Mouse (Mus musculus) cerebral cortex, adult 2 months (tissue): Measurements from ENCODE around the gene Psme4.

Experiments used
- WGBS: fragments of 180-500 bp; shearing (Covaris S2); methylation state at CpG from one replicate; pipeline ENCODE4 v1.1.7; 2018; 5-methylcytosine and 5-hydroxymethylcytosine counted together

Gene Psme4

GRCm38 (mm10) chr11:30793753-30794152 is 22.2 kb downstream of the Psme4 start:
- WGBS: 98% methylated on average over 1 of the region's 1 CpGs

- 85% methylated on average over 2 of the region's 2 CpGs for WGBS
Measured at GRCm38 (mm10) chr11:30797236-30797635, 25.7 kb downstream of the Psme4 start.

DNA sequence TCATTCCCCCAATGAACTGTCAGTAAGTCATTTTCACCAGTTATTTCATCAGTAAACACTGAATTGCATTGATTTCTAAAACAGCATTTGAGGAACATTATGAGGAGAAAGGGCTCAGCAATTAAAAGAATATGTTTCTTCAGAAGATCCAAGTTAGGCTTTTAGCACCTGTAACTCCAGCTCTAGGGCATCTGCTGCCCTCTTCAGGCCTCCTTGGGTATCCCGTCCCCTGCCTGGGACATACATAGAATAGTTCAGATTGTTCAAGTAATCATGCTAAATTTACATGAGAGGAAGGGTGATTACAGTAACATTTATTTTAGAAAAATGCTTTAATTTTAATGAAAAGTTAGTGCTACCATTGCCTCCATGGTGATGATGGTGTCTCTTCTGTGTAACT is 28.0 kb downstream of the Psme4 start:
- WGBS: 84% methylated on average over 1 of the region's 1 CpGs

GRCm38 (mm10) chr11:30802421-30802820 is 30.9 kb downstream of the Psme4 start:
- WGBS: 94% methylated on average over 1 of the region's 1 CpGs

DNA sequence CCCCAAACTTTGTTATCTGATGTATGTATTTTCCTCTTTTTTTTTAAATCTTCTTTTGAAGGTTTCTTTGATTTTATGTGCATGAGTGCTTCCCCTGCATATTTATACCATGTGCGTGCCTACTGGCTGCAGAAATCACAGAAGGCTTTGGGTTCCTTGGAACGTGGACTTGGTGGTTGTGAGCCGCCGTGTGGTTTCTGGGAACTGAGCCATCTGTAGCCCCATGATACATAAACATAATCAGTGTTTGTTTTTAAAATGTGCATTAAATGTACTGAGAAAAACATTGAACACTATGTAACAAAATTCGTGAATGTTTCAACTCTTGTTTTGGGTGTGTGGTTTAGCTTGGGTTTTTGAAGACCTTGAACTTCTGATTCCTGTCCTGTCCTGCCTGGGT is 49.6 kb downstream of the Psme4 start:
- WGBS: 34% methylated on average over 5 of the region's 5 CpGs

GRCm38 (mm10) chr11:30838793-30839192 is 67.3 kb downstream of the Psme4 start:
- 97% methylated on average over 2 of the region's 2 CpGs for WGBS

GRCm38 (mm10) chr11:30844355-30844754 is 72.8 kb downstream of the Psme4 start:
- 91% methylated on average over 1 of the region's 1 CpGs for WGBS

DNA sequence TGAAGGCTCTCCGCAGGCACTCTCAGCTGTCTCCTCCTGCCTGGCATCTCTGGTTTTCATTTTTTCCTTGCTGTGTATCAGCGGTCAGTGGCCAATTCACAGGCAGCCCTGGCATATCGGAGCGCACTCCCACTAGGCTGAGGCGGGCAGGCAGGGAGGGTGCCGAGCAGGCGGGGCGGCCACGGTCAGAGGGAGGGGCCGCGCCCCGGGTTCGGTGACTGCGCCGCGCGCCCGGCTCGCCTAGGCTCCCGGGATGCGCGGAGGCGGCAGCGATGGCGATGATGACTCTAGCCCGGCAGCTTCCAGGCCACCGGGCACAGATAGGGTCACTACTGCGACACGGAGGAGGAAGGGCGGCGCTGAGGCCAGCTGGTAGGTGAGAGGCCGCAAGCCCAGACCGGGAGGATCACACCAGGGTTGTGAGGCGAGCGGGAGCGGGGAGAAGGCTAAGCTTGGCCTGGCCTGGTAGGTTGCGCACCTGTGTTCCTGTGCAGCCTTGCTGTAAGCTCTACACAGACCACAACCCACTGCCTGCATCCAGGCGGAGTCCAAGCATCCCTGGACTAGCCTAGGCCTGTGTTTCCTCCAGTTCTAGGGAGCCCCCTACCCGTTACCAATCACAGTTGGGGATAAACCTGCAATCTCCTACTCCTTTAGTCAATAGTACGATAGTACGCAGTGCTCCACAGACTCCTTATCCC is 113.8 kb downstream of the Psme4 start, which contains the start of the genes Gpr75 and Asb3:
Gene Gpr75 (plus strand): TSS at position 188 of the 701 bp plus-strand sequence.
Gene Asb3 (plus strand): TSS at position 246 of the 701 bp plus-strand sequence.
- 3% methylated on average over 41 of the region's 41 CpGs for WGBS

GRCm38 (mm10) chr11:30888153-30888552 is 116.6 kb downstream of the Psme4 start:
- WGBS: 92% methylated on average over 2 of the region's 2 CpGs

- WGBS: 91% methylated on average over 1 of the region's 1 CpGs
Measured at GRCm38 (mm10) chr11:30896201-30896600, 124.7 kb downstream of the Psme4 start.

GRCm38 (mm10) chr11:30912311-30912710 is 140.8 kb downstream of the Psme4 start:
- 95% methylated on average over 3 of the region's 3 CpGs for WGBS

DNA sequence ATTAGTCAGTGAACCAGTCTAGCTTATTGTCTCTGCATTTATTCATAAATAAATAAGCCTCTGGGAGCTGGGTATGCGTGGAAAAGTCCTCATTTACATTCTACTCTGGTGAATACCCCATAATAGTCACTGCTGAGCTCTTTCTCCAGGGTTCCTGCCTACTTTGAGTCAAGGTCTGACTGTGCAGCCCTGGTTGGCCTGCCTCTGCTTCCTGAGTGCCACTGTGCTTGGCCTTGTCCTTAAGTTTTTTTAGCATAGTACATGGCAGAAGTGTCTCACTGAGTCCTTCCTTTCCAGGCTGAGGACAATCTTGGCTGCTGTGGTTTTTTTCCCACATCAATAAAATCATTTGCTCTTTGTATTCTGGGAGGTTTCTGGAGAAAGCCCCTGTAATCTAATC is 149.1 kb downstream of the Psme4 start:
- WGBS: 65% methylated on average over 1 of the region's 1 CpGs

GRCm38 (mm10) chr11:30923283-30923682 is 151.8 kb downstream of the Psme4 start:
- WGBS: 96% methylated on average over 3 of the region's 3 CpGs

DNA sequence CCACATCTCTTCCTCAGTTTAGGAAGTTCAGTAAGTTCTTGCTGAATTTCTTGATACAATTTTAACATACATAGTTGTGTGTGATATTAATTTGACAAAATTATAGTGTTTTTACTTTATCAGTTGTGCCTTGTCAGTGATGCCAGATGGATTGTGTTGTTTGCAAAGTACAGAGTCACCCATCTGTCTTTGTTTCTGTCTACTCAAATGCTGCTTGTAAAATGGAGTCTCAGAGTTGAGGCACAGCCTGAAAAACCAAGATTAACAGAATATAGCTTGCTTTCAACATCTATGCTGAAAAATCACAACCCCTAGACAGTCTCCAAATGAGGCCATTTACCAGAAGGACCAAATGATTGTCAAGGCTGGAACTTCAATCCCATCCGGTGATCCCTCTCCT is 157.0 kb downstream of the Psme4 start:
- whole genome bisulfite sequencing: 92% methylated on average over 1 of the region's 1 CpGs
